Mouse (Mus musculus): Measurements from ENCODE around the gene A030014E15Rik.

DNA sequence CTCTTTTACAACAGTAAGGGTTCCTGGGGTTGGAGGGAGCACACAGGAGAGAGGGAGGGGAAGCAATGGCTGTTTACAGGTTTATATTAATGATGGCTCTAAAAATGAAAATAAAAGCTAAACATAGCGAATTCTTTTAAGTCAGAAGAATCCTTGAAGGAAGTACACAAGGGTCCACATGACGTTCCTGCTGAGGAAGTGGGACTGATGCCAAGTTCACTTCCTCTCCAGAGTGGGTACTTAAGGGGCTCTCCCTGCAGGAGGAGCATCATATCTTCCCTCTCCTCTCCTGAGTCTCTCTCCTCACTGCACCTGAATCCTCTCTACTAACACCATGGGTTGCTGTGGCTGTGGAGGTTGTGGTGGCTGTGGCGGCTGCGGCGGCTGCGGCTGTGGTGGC lies at the start of gene A030014E15Rik:
- TF ChIP-seq POLR2A (IDR thresholded peaks at IDR 0.05; ENCODE audit: insufficient read length, low read depth) (no peak), E2F4 (IDR thresholded peaks at IDR 0.05; ENCODE audit: insufficient read depth) (no peak), REST (IDR thresholded peaks at IDR 0.05; ENCODE audit: insufficient read depth, insufficient read length) (no peak), USF1 (IDR thresholded peaks at IDR 0.05; ENCODE audit: low read depth) (no peak), TCF3 (IDR thresholded peaks at IDR 0.05; ENCODE audit: insufficient read length, low read depth) (no peak), MAX (IDR thresholded peaks at IDR 0.05; ENCODE audit: low read depth) (no peak), POLR2AphosphoS2 (IDR thresholded peaks at IDR 0.05; ENCODE audit: insufficient read length, low read depth) (no peak), TCF12 (IDR thresholded peaks at IDR 0.05; ENCODE audit: insufficient read depth, poor library complexity, severe bottlenecking) (no peak), MYOD1 (IDR thresholded peaks at IDR 0.05; ENCODE audit: control insufficient read depth in 1 of 3, insufficient read length in 2 of 3, low read depth in 2 of 3) (no peak), MYOG (IDR thresholded peaks at IDR 0.05; ENCODE audit: control insufficient read depth in 1 of 3, insufficient read depth in 1 of 3, insufficient read length in 2 of 3, low read depth in 2 of 3) (no peak)
